Mouse (Mus musculus) liver, adult 2 months (tissue): Measurements from ENCODE around the gene Peg10. TPM values are rescaled to one million over a fixed set of nuclear protein-coding genes. Genes with fewer than 3 reads are reported as not detected.

ENCODE experiments used
- DNase-seq: peaks from one replicate; pipeline ENCODE4 v3.0.0-alpha.2; 2011; ENCODE audit warnings: low read depth, low spot score; ENCODE audit errors: extremely low read depth
- H3K27ac ChIP-seq: fragments of 200-500 bp; replicated peaks from 2 replicates; pipeline ENCODE4 v1.5.1; 2012; ENCODE audit warnings: low read depth, mild to moderate bottlenecking, control low read depth, inconsistent platforms, low read length; ENCODE audit not compliant: insufficient read depth
- H3K27me3 ChIP-seq: fragments of 200-500 bp; 2 replicates; pipeline ENCODE4 v1.6.1; 2012; ENCODE audit warnings: mild to moderate bottlenecking, moderate library complexity, low read length, inconsistent platforms; ENCODE audit not compliant: control insufficient read depth, insufficient read depth
- H3K36me3 ChIP-seq: fragments of 200-500 bp; 2 replicates; pipeline ENCODE4 v1.6.1; 2012; ENCODE audit warnings: low read length, inconsistent platforms; ENCODE audit not compliant: control insufficient read depth, insufficient read depth
- H3K4me1 ChIP-seq: fragments of 200-500 bp; 2 replicates; pipeline ENCODE4 v1.6.1; 2011; ENCODE audit warnings: low read length; ENCODE audit not compliant: control insufficient read depth, insufficient read depth
- H3K4me3 ChIP-seq: fragments of 200-500 bp; 2 replicates; pipeline ENCODE4 v1.5.1; 2011; ENCODE audit warnings: low read depth, mild to moderate bottlenecking, control low read depth, low read length, moderate library complexity; ENCODE audit not compliant: insufficient read depth
- H3K79me2 ChIP-seq: fragments of 200-500 bp; 2 replicates; pipeline ENCODE4 v1.6.1; 2012; ENCODE audit warnings: inconsistent platforms, mild to moderate bottlenecking, low read length, moderate library complexity; ENCODE audit not compliant: control insufficient read depth, insufficient read depth
- H3K9ac ChIP-seq: fragments of 200-500 bp; 2 replicates; pipeline ENCODE4 v1.6.1; 2012; ENCODE audit warnings: low read depth, mild to moderate bottlenecking, control low read depth, inconsistent platforms, low read length
- CTCF ChIP-seq: fragments of 200-500 bp; IDR thresholded peaks from 2 replicates; pipeline ENCODE4 v1.5.1; 2011; ENCODE audit warnings: low read depth, low read length, control low read depth
- POLR2A ChIP-seq: fragments of 200-500 bp; IDR thresholded peaks from 2 replicates; pipeline ENCODE4 v1.6.1; 2011; ENCODE audit warnings: low read length, control low read depth; ENCODE audit not compliant: insufficient read depth; ENCODE audit errors: extremely low read depth
- WGBS: fragments of 180-500 bp; shearing (Covaris S2); methylation state at CpG from one replicate; pipeline ENCODE4 v1.1.7; 2018; 5-methylcytosine and 5-hydroxymethylcytosine counted together
- polyA plus RNA-seq: library from polyadenylated mRNA; depleted of rRNA; stranded (reverse); fragments of >200 nt; gene quantifications from 2 replicates; pipeline ENCODE4 v1.2.3, GENCODE M21; 2012
- total RNA-seq: library from RNA; depleted of rRNA; stranded (reverse); fragments of >200 nt; gene quantifications from 2 replicates; pipeline ENCODE4 v1.2.3, GENCODE M21; 2014

The Peg10 gene
- total and polyA plus RNA-seq, 2 experiments, result 0.07 to 0.09 TPM

DNA sequence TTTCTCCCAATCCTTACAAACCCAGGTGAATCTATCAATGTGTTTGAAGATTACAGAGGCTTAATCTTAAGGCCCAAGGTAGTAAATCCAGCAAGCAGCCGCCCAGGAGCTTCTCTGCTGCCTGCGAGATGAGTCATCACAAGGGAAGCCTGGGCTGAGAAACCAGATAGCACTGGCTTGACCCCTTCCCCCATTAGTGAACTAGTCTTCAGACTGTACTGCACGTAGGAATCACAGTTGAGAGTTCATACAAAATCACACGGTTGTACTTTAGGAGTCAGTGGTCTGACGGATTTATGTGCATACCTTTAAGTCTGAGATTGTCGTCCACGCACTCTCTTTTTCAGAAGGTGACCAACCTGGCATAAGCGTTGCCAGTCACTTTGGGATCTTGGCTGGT lies 13.9 kb upstream of the Peg10 start:
- TF ChIP-seq POLR2A (no peak), CTCF (no peak)
- Histone ChIP-seq H3K4me3 (no peak overlapping the region), H3K9ac (no peak overlapping the region), H3K27me3 (no peaks in the 10 kb centered on the region), H3K27ac (no peak overlapping the region), H3K4me1 (no peaks in the 10 kb centered on the region), H3K36me3 (no peaks in the 10 kb centered on the region), H3K79me2 (no peaks in the 10 kb centered on the region; the same call in 1 of the 2 replicates)
- WGBS, result 73% methylated on average over 8 of the region's 8 CpGs
- DNase-seq, result no peak

DNA sequence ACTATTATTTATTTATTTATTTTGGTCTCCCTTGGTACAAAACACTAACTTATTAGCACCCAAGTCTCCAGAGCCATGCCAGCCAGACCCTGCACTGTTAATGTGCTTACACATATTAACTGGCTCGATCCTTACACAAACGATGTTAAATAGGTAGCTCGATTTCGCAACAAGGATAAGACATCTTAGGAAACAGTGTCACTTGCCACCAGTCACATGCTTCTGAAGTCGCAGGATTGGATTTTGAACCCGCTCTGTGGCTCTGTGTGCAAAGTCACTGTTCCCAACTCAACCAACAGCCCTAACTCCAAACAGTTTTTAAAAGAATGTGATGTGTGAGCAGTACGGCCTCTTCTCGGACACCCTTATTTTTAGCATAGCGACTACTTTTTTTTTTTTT lies 10.7 kb upstream of the Peg10 start:
- 74% methylated on average over 9 of the region's 9 CpGs for WGBS
- H3K27ac ChIP-seq, result no peak overlapping the region
- no peaks in the 10 kb centered on the region for H3K4me1 ChIP-seq
- no peak overlapping the region for H3K4me3 ChIP-seq
- no peak overlapping the region for H3K9ac ChIP-seq
- H3K79me2 ChIP-seq, result no peaks in the 10 kb centered on the region; the same call in 1 of the 2 replicates
- H3K27me3 ChIP-seq, result no peaks in the 10 kb centered on the region
- DNase-seq, result no peak
- H3K36me3 ChIP-seq, result no peaks in the 10 kb centered on the region
- TF ChIP-seq POLR2A (no peak), CTCF (no peak)

DNA sequence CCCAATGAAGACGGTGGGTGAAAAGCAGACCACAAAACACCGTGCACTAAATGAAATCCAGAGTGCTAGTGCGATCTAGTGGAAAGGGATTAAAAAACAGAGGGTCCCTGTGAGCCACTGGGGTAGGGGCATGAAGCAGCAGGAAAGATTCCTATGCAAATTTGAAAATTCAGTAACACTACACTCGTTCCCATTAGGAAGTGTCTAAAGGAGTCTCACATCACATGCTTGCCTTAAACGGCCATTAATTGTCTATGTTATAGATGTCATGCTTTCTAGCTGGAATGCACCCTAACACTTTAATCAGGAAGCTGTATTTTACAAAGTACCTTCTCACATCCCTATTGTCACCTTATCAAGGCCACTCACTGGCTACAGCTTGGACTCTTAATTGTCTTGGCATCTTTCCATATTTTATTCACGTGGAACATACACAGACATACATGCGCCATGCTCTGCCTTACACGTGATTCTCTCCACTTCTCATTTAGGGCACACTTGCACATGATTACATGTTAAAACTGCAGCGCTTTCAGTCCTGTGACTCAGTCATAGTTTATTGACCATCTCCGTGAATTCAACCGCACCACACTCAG lies 9.0 kb upstream of the Peg10 start:
- H3K27ac ChIP-seq, result no peak overlapping the region
- H3K4me3 ChIP-seq, result no peak overlapping the region
- no peaks in the 10 kb centered on the region for H3K4me1 ChIP-seq
- WGBS, result 73% methylated on average over 11 of the region's 11 CpGs
- H3K27me3 ChIP-seq, result no peaks in the 10 kb centered on the region
- H3K36me3 ChIP-seq, result no peaks in the 10 kb centered on the region
- no peak for DNase-seq
- H3K79me2 ChIP-seq, result no peaks in the 10 kb centered on the region; the same call in 1 of the 2 replicates
- no peak for TF ChIP-seq POLR2A
- TF ChIP-seq CTCF, result no peak
- H3K9ac ChIP-seq, result no peak overlapping the region

DNA sequence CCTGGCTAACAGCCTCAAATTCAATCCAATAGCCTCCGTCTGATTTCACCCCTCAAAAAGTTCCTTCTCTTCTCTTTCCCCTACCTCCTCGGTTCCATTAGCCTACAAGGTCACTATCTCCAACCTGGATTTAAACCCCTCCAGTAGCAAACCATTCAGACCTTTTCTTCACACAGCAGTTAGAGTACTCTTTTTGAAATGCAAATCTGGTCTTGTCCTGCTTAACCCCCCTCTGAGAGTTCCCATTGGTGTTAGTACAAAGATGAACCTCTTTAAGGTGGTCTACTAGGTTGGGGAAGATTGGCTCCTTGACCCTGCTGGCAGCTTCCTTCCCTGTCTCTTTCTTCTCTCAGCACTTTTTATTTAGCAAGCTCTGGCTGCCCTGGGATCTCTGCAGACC lies 8.4 kb upstream of the Peg10 start:
- no peak for DNase-seq
- Histone ChIP-seq H3K36me3 (no peaks in the 10 kb centered on the region), H3K27ac (no peak overlapping the region), H3K79me2 (no peaks in the 10 kb centered on the region; the same call in 1 of the 2 replicates), H3K9ac (no peak overlapping the region), H3K4me3 (no peak overlapping the region), H3K27me3 (no peaks in the 10 kb centered on the region), H3K4me1 (no peaks in the 10 kb centered on the region)
- no peak for TF ChIP-seq CTCF
- TF ChIP-seq POLR2A, result no peak
- 64% methylated on average over 2 of the region's 2 CpGs for WGBS

DNA sequence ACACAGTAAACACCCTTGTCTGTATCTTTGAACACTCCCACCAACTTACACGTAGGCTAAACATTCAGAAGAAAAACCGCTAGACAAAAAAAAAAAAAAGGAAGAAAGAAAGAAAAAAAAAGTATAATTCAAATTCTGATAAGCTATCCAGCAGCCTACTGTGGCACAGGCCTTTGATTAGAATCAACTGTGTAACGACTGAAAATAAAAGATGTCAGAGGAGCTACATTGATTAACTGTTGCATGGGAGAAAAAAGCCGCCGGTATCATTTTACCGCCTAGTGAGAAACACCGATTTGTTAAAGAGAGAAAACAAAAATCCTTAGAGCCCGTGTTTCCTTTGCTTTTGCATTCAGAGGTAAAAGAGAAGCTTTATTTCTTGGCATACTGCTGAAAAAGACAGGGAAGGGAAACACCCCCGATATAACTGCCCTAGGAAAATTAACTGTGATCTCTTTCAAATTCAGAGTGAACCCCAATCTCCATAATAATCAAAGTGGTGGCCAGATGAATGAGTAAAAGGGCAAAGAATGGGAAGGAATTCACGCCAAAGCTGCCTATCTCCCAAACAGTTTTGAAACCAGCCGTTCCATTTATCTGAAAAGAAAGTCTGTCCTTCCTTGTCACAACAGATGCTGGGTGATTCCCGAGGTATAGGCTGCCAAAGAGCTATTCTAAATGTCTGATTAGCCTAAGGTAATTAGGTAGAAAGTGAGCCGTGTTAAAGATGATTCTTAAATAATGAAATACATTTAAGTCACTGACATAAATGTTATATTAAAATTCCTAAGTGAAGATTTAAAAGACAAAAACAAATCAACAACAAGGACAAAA lies 7.4 kb upstream of the Peg10 start:
- Histone ChIP-seq H3K4me1 (no peaks in the 10 kb centered on the region), H3K27ac (no peak overlapping the region), H3K36me3 (no peaks in the 10 kb centered on the region), H3K4me3 (no peak overlapping the region), H3K27me3 (no peaks in the 10 kb centered on the region), H3K79me2 (no peaks in the 10 kb centered on the region; the same call in 1 of the 2 replicates), H3K9ac (no peak overlapping the region)
- TF ChIP-seq POLR2A (no peak), CTCF (no peak)
- 68% methylated on average over 13 of the region's 13 CpGs for WGBS
- DNase-seq, result no peak

DNA sequence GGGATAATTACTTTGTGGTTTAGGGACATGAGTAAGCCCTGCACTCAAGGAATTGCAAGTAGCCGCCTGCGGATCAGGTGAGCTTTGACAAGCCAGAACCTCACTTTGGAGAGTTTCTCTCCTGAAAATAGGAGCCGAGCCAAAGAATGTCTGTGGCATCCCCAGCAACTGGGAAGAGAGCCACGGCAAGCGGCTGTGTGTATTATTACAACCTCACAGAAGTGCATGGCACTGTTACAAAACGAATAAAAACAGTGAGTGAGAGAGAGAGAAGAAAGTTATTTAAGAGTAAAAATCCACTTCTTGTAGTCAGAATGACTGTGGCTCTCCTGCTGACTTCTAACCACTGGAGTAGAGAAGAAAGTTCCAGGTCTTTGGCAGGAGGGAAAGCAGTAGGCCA lies 6.6 kb upstream of the Peg10 start:
- H3K27me3 ChIP-seq, result no peaks in the 10 kb centered on the region
- H3K79me2 ChIP-seq, result no peaks in the 10 kb centered on the region; the same call in 1 of the 2 replicates
- no peaks in the 10 kb centered on the region for H3K36me3 ChIP-seq
- H3K9ac ChIP-seq, result no peak overlapping the region
- no peak for TF ChIP-seq CTCF
- no peak for TF ChIP-seq POLR2A
- DNase-seq, result no peak
- WGBS, result 30% methylated on average over 6 of the region's 6 CpGs
- no peaks in the 10 kb centered on the region for H3K4me1 ChIP-seq
- no peak overlapping the region for H3K27ac ChIP-seq
- H3K4me3 ChIP-seq, result no peak overlapping the region
